Mouse (Mus musculus) liver, embryonic 15.5 days (tissue): ENCODE measurements at regions not wholly inside any gene's neighbourhood (a gene's known extent, or its start where the extent isn't known, plus 50 kb on each side); places are given as distances from the start of the nearest gene placed in this dataset.

Experiments used
- ATAC-seq: fragments of 200-750 bp; cut with Nextera tagmentation; 2 replicates; pipeline ENCODE4 v1.8.0; 2017; ENCODE audit warnings: moderate number of reproducible peaks, mild to moderate bottlenecking, moderate library complexity; ENCODE audit not compliant: insufficient read depth
- H3K27ac ChIP-seq: fragments of 300-500 bp; sonication (generic); replicated peaks from 2 replicates; pipeline ENCODE4 v1.5.1; 2015; ENCODE audit warnings: mild to moderate bottlenecking, inconsistent platforms
- H3K27me3 ChIP-seq: fragments of 300-500 bp; sonication (generic); 2 replicates; pipeline ENCODE4 v1.6.1; 2015; ENCODE audit warnings: mild to moderate bottlenecking, inconsistent platforms
- H3K36me3 ChIP-seq: fragments of 300-500 bp; sonication (generic); replicated peaks from 2 replicates; pipeline ENCODE4 v1.6.1; 2015; ENCODE audit warnings: moderate library complexity, mild to moderate bottlenecking, inconsistent platforms
- H3K4me1 ChIP-seq: fragments of 300-500 bp; sonication (generic); replicated peaks from 2 replicates; pipeline ENCODE4 v1.6.1; 2015; ENCODE audit warnings: inconsistent platforms
- H3K4me2 ChIP-seq: fragments of 300-500 bp; sonication (generic); 2 replicates; pipeline ENCODE4 v1.6.1; 2015; ENCODE audit warnings: moderate library complexity, mild to moderate bottlenecking, inconsistent platforms
- H3K4me3 ChIP-seq: fragments of 300-500 bp; sonication (generic); replicated peaks from 2 replicates; pipeline ENCODE4 v1.5.1; 2015; ENCODE audit warnings: mild to moderate bottlenecking, inconsistent platforms
- H3K9ac ChIP-seq: fragments of 300-500 bp; sonication (generic); 2 replicates; pipeline ENCODE4 v1.6.1; 2015; ENCODE audit warnings: moderate library complexity, mild to moderate bottlenecking, inconsistent platforms
- H3K9me3 ChIP-seq: fragments of 300-500 bp; sonication (generic); replicated peaks from 2 replicates; pipeline ENCODE4 v1.6.1; 2016; ENCODE audit warnings: inconsistent platforms
- WGBS: fragments of 180-500 bp; shearing (Covaris S2); methylation state at CpG from one replicate; pipeline ENCODE4 v1.1.7; 2015; ENCODE audit warnings: mixed read lengths; ENCODE audit not compliant: insufficient replicate concordance; 5-methylcytosine and 5-hydroxymethylcytosine counted together

- Histone ChIP-seq H3K4me2 (no peak overlapping the region), H3K4me1 (no peaks in the 10 kb centered on the region), H3K27ac (no peak overlapping the region), H3K4me3 (no peak overlapping the region), H3K9ac (no peak overlapping the region), H3K36me3 (no peaks in the 10 kb centered on the region), H3K27me3 (no peaks in the 10 kb centered on the region), H3K9me3 (no peaks in the 10 kb centered on the region)
- ATAC-seq = no peak
- 12% methylated on average over 3 of the region's 3 CpGs for WGBS
Measured at GRCm38 (mm10) chr13:16261145-16261544, 249.5 kb downstream of the Inhba start.

- Histone ChIP-seq H3K36me3 (no peaks in the 10 kb centered on the region), H3K27me3 (no peaks in the 10 kb centered on the region), H3K27ac (no peak overlapping the region), H3K9ac (no peak overlapping the region), H3K4me3 (no peak overlapping the region), H3K9me3 (no peaks in the 10 kb centered on the region), H3K4me2 (no peak overlapping the region), H3K4me1 (no peaks in the 10 kb centered on the region)
- ATAC-seq = no peak
- WGBS = 53% methylated on average over 3 of the region's 3 CpGs
Measured at GRCm38 (mm10) chr13:16279974-16280373, 268.3 kb downstream of the Inhba start.

- Histone ChIP-seq H3K9me3 (no peaks in the 10 kb centered on the region), H3K4me1 (no peaks in the 10 kb centered on the region), H3K36me3 (no peaks in the 10 kb centered on the region), H3K4me3 (no peak overlapping the region), H3K9ac (no peak overlapping the region), H3K27me3 (no peaks in the 10 kb centered on the region), H3K27ac (no peak overlapping the region), H3K4me2 (no peak overlapping the region)
- 14% methylated on average over 2 of the region's 2 CpGs for WGBS
- no peak for ATAC-seq
Measured at GRCm38 (mm10) chr13:16280742-16281141, 269.1 kb downstream of the Inhba start.

- no peaks in the 10 kb centered on the region for H3K4me1 ChIP-seq
- ATAC-seq = peak; percentile 77
- peak overlapping the region; percentile 45; the same call in 1 of the 2 replicates for H3K27ac ChIP-seq
Measured at GRCm38 (mm10) chr13:16281777-16282176, 270.1 kb downstream of the Inhba start.

GRCm38 (mm10) chr13:16282230-16282629, 270.6 kb downstream of the Inhba start:
- no peaks in the 10 kb centered on the region for H3K36me3 ChIP-seq
- H3K27ac ChIP-seq = peak overlapping the region; percentile 52; the same call in 1 of the 2 replicates
- H3K9me3 ChIP-seq = no peaks in the 10 kb centered on the region
- H3K4me3 ChIP-seq = no peak overlapping the region
- H3K4me1 ChIP-seq = no peaks in the 10 kb centered on the region
- H3K9ac ChIP-seq = no peak overlapping the region
- no peak overlapping the region for H3K4me2 ChIP-seq
- H3K27me3 ChIP-seq = no peaks in the 10 kb centered on the region
- ATAC-seq = no peak
- 25% methylated on average over 2 of the region's 2 CpGs for WGBS

More at GRCm38 (mm10) chr13:16281777-16282176, 270.1 kb downstream of the Inhba start:
- H3K36me3 ChIP-seq = no peaks in the 10 kb centered on the region
- no peak overlapping the region for H3K9ac ChIP-seq
- H3K9me3 ChIP-seq = no peaks in the 10 kb centered on the region
- no peak overlapping the region for H3K4me2 ChIP-seq
- no peaks in the 10 kb centered on the region for H3K27me3 ChIP-seq
- no peak overlapping the region for H3K4me3 ChIP-seq

GRCm38 (mm10) chr13:16283336-16283735, 271.7 kb downstream of the Inhba start:
- no peak for ATAC-seq
- H3K4me1 ChIP-seq = no peaks in the 10 kb centered on the region
- no peak overlapping the region for H3K4me2 ChIP-seq
- WGBS = 57% methylated on average over 4 of the region's 4 CpGs
- no peaks in the 10 kb centered on the region for H3K36me3 ChIP-seq
- H3K4me3 ChIP-seq = no peak overlapping the region
- H3K9me3 ChIP-seq = no peaks in the 10 kb centered on the region
- H3K9ac ChIP-seq = no peak overlapping the region
- H3K27me3 ChIP-seq = no peaks in the 10 kb centered on the region
- no peak overlapping the region for H3K27ac ChIP-seq

- Histone ChIP-seq H3K4me1 (0 out of 2 replicates have a peak, but pooled peaks cover 4% of the 10 kb centered on the region), H3K36me3 (no peaks in the 10 kb centered on the region), H3K27ac (no peak overlapping the region), H3K4me2 (no peak overlapping the region), H3K9ac (no peak overlapping the region), H3K27me3 (no peaks in the 10 kb centered on the region), H3K9me3 (no peaks in the 10 kb centered on the region), H3K4me3 (no peak overlapping the region)
- WGBS = 64% methylated on average over 2 of the region's 2 CpGs
- no peak for ATAC-seq
Measured at GRCm38 (mm10) chr13:16289633-16290032, 278.0 kb downstream of the Inhba start.

GRCm38 (mm10) chr13:16290784-16291183, 279.1 kb downstream of the Inhba start:
- no peak overlapping the region for H3K4me3 ChIP-seq
- H3K9ac ChIP-seq = no peak overlapping the region

GRCm38 (mm10) chr13:16291661-16292291, 280.1 kb downstream of the Inhba start:
- 50% methylated on average over 6 of the region's 6 CpGs for whole genome bisulfite sequencing
- ATAC-seq = peak; percentile 92
- H3K36me3 ChIP-seq = no peaks in the 10 kb centered on the region

More at GRCm38 (mm10) chr13:16290784-16291183, 279.1 kb downstream of the Inhba start:
- Histone ChIP-seq H3K27ac (no peak overlapping the region), H3K4me2 (no peak overlapping the region), H3K4me1 (0 out of 2 replicates have a peak, but pooled peaks cover 4% of the 10 kb centered on the region), H3K27me3 (no peaks in the 10 kb centered on the region), H3K9me3 (no peaks in the 10 kb centered on the region), H3K36me3 (no peaks in the 10 kb centered on the region)
- no peak for ATAC-seq
- 42% methylated on average over 2 of the region's 2 CpGs for WGBS

GRCm38 (mm10) chr13:16299756-16300155, 288.1 kb downstream of the Inhba start:
- no peak overlapping the region for H3K4me2 ChIP-seq
- no peak overlapping the region for H3K9ac ChIP-seq
- no peaks in the 10 kb centered on the region for H3K27me3 ChIP-seq
- no peak overlapping the region for H3K27ac ChIP-seq
- H3K9me3 ChIP-seq = no peaks in the 10 kb centered on the region
- no peaks in the 10 kb centered on the region for H3K36me3 ChIP-seq
- H3K4me3 ChIP-seq = no peak overlapping the region
- no peak for ATAC-seq
- H3K4me1 ChIP-seq = no peaks in the 10 kb centered on the region
- WGBS = 54% methylated on average over 2 of the region's 2 CpGs

More at GRCm38 (mm10) chr13:16291661-16292291, 280.1 kb downstream of the Inhba start:
- no peak overlapping the region for H3K4me2 ChIP-seq
- H3K9me3 ChIP-seq = no peaks in the 10 kb centered on the region
- no peaks in the 10 kb centered on the region for H3K27me3 ChIP-seq
- peak overlapping the region; percentile 9; the same call in 1 of the 2 replicates for H3K27ac ChIP-seq
- 0 out of 2 replicates have a peak, but pooled peaks cover 4% of the 10 kb centered on the region for H3K4me1 ChIP-seq
- H3K4me3 ChIP-seq = no peak overlapping the region
- H3K9ac ChIP-seq = no peak overlapping the region

- no peak overlapping the region for H3K4me3 ChIP-seq
- 26% methylated on average over 2 of the region's 2 CpGs for WGBS
Measured at GRCm38 (mm10) chr13:16314669-16315068, 303.0 kb downstream of the Inhba start.

GRCm38 (mm10) chr13:16315689-16316088, 304.0 kb downstream of the Inhba start:
- ATAC-seq = no peak
- 68% methylated on average over 2 of the region's 2 CpGs for WGBS
- no peak overlapping the region for H3K4me2 ChIP-seq

More at GRCm38 (mm10) chr13:16314669-16315068, 303.0 kb downstream of the Inhba start:
- Histone ChIP-seq H3K9ac (no peak overlapping the region), H3K4me2 (no peak overlapping the region), H3K27ac (no peak overlapping the region), H3K36me3 (no peaks in the 10 kb centered on the region), H3K9me3 (no peaks in the 10 kb centered on the region), H3K27me3 (no peaks in the 10 kb centered on the region), H3K4me1 (no peaks in the 10 kb centered on the region)
- no peak for ATAC-seq

More at GRCm38 (mm10) chr13:16315689-16316088, 304.0 kb downstream of the Inhba start:
- H3K4me3 ChIP-seq = no peak overlapping the region
- no peak overlapping the region for H3K27ac ChIP-seq
- no peaks in the 10 kb centered on the region for H3K36me3 ChIP-seq
- no peak overlapping the region for H3K9ac ChIP-seq
- H3K4me1 ChIP-seq = no peaks in the 10 kb centered on the region
- H3K9me3 ChIP-seq = no peaks in the 10 kb centered on the region
- H3K27me3 ChIP-seq = no peaks in the 10 kb centered on the region
